In genomic region chr5:129786818-129787790, GRCm38 (mm10) we compare ENCODE assay signal across 7 mouse cellular contexts. TPM values are rescaled to one million over a fixed set of nuclear protein-coding genes. Genes with fewer than 3 reads are reported as not detected.
DNase-seq lines count a peak whose midpoint lies in the region; ATAC-seq lines count a peak whose summit lies in the region.

Psph (minus strand) TSS chr5:129787449.

- ATAC-seq in embryonic facial prominence, embryonic 12.5 days (ENCODE audit: insufficient number of reproducible peaks, insufficient read depth, low FRiP score, low TSS enrichment), result peak; percentile 97
- peak; percentile 98 for ATAC-seq in limb, embryonic 11.5 days (ENCODE audit: insufficient number of reproducible peaks, low FRiP score, low TSS enrichment, low read depth)
- ATAC-seq in midbrain, embryonic 14.5 days (ENCODE audit: low FRiP score, low TSS enrichment), result peak; percentile 100

- DNase-seq in adrenal gland, postnatal 25 days, result peak; percentile 96
- DNase-seq in heart, adult 11 months, result peak; percentile 100
- peak; percentile 97 for DNase-seq in kidney, adult 18-20 months
- DNase-seq in limb, embryonic 11.5 days (ENCODE audit: low spot score), result peak; percentile 99
- peak; percentile 100 for DNase-seq in midbrain, embryonic 14.5 days
- DNase-seq in spleen, adult 18-20 months, result peak; percentile 93

- WGBS in embryonic facial prominence, embryonic 12.5 days, result under 1% methylated on average over 73 of the region's 73 CpGs
- under 1% methylated on average over 73 of the region's 73 CpGs for WGBS in limb, embryonic 11.5 days
- WGBS in midbrain, embryonic 14.5 days, result under 1% methylated on average over 73 of the region's 73 CpGs

- no peaks in the 10 kb centered on the region for H3K27me3 ChIP-seq in embryonic facial prominence, embryonic 12.5 days
- H3K27me3 ChIP-seq in limb, embryonic 11.5 days (ENCODE audit: control insufficient read depth, insufficient read depth, low read length), result no peaks in the 10 kb centered on the region
- no peaks in the 10 kb centered on the region for H3K27me3 ChIP-seq in midbrain, embryonic 14.5 days (ENCODE audit: control insufficient read depth, insufficient read depth, low read length)

- H3K27ac ChIP-seq in embryonic facial prominence, embryonic 12.5 days, result peak within 1 kb of the TSS; percentile 97
- H3K27ac ChIP-seq in limb, embryonic 11.5 days (replicated peaks; ENCODE audit: low read depth, low read length), result peak within 1 kb of the TSS; percentile 95
- H3K27ac ChIP-seq in midbrain, embryonic 14.5 days (replicated peaks; ENCODE audit: low read depth, low read length), result peak within 1 kb of the TSS; percentile 98

- peaks cover 15% of the 10 kb centered on the region for H3K4me1 ChIP-seq in embryonic facial prominence, embryonic 12.5 days
- H3K4me1 ChIP-seq in limb, embryonic 11.5 days (ENCODE audit: control insufficient read depth, insufficient read depth, low read length), result peaks cover 9% of the 10 kb centered on the region; the same call in 1 of the 2 replicates
- H3K4me1 ChIP-seq in midbrain, embryonic 14.5 days (ENCODE audit: control insufficient read depth, insufficient read depth, low read length), result 0 out of 2 replicates have a peak, but pooled peaks cover 9% of the 10 kb centered on the region

- H3K4me3 ChIP-seq in embryonic facial prominence, embryonic 12.5 days, result peak within 1 kb of the TSS; percentile 73
- H3K4me3 ChIP-seq in limb, embryonic 11.5 days (ENCODE audit: low read depth, low read length), result peak within 1 kb of the TSS; percentile 99
- H3K4me3 ChIP-seq in midbrain, embryonic 14.5 days (replicated peaks; ENCODE audit: low read depth, low read length), result peak within 1 kb of the TSS; percentile 83

- no peaks in the 10 kb centered on the region for H3K9me3 ChIP-seq in embryonic facial prominence, embryonic 12.5 days
- H3K9me3 ChIP-seq in limb, embryonic 11.5 days (ENCODE audit: control insufficient read depth, low read length), result no peaks in the 10 kb centered on the region
- H3K9me3 ChIP-seq in midbrain, embryonic 14.5 days (ENCODE audit: control insufficient read depth, low read length), result no peaks in the 10 kb centered on the region

- peaks cover 32% of the 10 kb centered on the region for H3K36me3 ChIP-seq in embryonic facial prominence, embryonic 12.5 days
- H3K36me3 ChIP-seq in limb, embryonic 11.5 days (ENCODE audit: control insufficient read depth, insufficient read depth, low read length), result peaks cover 17% of the 10 kb centered on the region
- peaks cover 29% of the 10 kb centered on the region for H3K36me3 ChIP-seq in midbrain, embryonic 14.5 days (ENCODE audit: control insufficient read depth, insufficient read depth, low read length)

- H3K4me2 ChIP-seq in embryonic facial prominence, embryonic 12.5 days (replicated peaks), result peak within 1 kb of the TSS; percentile 75
- H3K4me2 ChIP-seq in limb, embryonic 11.5 days (ENCODE audit: low read depth, severe bottlenecking), result peak within 1 kb of the TSS; percentile 76
- peak within 1 kb of the TSS; percentile 92 for H3K4me2 ChIP-seq in midbrain, embryonic 14.5 days (ENCODE audit: low read length)

- H3K9ac ChIP-seq in embryonic facial prominence, embryonic 12.5 days, result peak within 1 kb of the TSS; percentile 84
- H3K9ac ChIP-seq in limb, embryonic 11.5 days (ENCODE audit: low read length), result peak within 1 kb of the TSS; percentile 97
- peak within 1 kb of the TSS; percentile 89 for H3K9ac ChIP-seq in midbrain, embryonic 14.5 days (replicated peaks; ENCODE audit: low read length)

RNA-seq across cellular contexts. Expression of gene Psph, which starts in this region (rescaled TPM):
- 18.9 and 20.5 TPM in 2 replicates for total RNA-seq in adrenal gland, postnatal 25 days (2021)
- 30.0 and 31.7 TPM in 2 replicates for polyA plus RNA-seq in embryonic facial prominence, embryonic 12.5 days (2016; fragmentation: Nextera tagmentation; extraction: Ambion mirVana)
- 29.6 and 31.5 TPM in 2 replicates for polyA plus RNA-seq in limb, embryonic 11.5 days (2014; fragmentation: Nextera tagmentation; extraction: Ambion mirVana)
- polyA plus RNA-seq in midbrain, embryonic 14.5 days (2014; fragmentation: Nextera tagmentation; extraction: Ambion mirVana), result 34.0 and 36.2 TPM in 2 replicates

Comparison
In these comparisons a context has a peak if more than half of its experiments do, and no peak if none do; other contexts are left out.
1. Peak in every context shown above with its lines: DNase-seq, ATAC-seq, H3K4me3 ChIP-seq and H3K27ac ChIP-seq.